Mouse (Mus musculus) thymus, postnatal 36 days (tissue): ENCODE results near the gene Chrd.

Source experiments
- DNase-seq, 2 experiments: peaks; one replicate each; pipeline ENCODE4 v3.0.0; 2022; ENCODE audit warnings: mixed read lengths in 2 of 2

Chrd gene

DNA sequence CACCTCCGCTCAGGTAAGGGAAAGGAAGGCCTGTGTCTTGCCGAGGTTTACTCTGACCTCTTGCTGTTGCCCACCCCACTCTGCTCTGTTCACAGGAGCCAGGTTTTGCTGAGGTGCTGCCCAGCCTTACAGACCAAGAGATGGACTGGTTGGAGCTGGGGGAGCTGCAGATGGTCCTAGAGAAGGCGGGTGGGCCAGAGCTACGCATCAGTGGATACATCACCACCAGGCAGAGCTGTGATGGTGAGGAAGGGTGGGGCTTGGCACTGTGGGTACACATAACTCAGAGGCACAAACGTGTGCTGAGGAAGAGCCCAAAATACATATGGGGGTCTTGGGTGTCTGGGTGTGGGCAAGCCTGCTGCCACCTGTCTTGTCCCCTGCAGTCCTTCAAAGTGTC is 2.7 kb downstream of the Chrd start:
- no peak for DNase-seq

DNA sequence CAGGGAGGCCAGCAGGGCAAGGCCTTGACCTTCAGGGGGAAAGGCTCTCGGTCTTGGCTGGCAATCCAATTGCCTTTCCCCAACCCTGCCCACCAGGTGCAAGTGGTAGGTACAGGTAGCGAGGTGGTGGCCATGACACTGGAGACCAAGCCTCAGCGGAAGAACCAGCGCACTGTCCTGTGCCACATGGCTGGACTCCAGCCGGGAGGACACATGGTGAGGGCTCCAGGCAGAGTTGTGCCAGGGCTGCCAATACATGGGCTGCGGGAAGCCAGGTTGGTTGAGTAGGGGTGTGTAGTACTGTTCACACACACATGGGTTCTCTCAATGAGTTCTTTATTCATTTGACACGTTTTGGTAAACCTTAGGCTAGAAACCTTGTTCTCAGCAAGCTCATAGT is 3.2 kb downstream of the Chrd start:
- no peak for DNase-seq

DNA sequence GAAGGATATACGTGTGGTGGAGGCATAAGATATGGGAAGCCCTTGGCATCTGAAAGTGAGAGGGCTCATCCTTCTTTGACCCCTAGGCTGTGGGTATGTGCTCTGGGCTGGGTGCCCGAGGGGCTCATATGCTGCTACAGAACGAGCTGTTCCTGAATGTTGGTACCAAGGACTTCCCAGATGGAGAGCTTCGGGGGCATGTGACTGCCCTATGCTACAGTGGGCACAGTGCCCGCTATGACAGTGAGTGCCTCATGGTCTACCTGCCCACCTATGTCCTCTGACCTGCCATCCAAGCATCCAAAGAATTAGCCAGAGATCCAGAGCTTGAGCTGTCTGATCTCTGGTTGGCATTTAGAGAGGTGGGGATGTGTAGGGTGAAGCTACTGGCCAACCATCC is 3.9 kb downstream of the Chrd start:
- no peak for DNase-seq

DNA sequence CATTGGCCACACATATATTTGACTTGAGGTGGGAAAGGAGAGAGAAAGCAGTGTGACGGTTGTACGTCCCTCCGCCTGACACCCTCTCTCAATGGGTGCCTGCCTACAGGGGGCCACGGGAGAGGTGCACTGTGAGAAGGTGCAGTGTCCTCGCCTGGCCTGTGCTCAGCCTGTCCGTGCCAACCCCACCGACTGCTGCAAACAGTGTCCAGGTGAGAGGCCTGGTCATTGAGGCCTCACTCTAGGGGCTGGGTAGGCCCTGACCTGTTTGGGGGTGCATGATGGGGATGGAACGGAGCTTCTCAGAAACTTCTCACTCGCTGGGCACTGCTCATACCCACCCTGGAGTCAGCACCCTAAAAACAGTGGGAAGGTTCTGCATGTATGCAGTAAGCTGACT is 6.9 kb downstream of the Chrd start:
- DNase-seq = no peak

DNA sequence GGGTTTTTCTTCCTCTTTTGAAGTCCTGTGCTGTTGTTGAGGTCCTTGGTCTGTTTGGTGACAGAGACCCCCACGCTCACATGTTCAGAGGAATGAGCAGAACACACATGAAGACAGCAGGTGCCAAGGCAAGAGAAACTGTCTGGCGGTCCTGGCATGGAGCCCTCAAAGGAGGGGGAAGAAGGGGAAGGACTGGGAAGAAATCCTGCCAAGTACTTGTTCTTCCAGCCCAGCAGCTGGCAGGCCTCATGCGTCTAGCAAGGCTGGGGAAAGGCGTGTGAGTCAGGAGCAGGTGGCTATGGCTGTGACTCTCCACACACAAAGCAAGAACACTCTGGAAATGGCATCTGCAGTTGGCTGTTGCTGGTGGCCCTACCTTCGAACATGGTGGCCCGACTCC is 13.7 kb downstream of the Chrd start:
- DNase-seq = no peak

DNA sequence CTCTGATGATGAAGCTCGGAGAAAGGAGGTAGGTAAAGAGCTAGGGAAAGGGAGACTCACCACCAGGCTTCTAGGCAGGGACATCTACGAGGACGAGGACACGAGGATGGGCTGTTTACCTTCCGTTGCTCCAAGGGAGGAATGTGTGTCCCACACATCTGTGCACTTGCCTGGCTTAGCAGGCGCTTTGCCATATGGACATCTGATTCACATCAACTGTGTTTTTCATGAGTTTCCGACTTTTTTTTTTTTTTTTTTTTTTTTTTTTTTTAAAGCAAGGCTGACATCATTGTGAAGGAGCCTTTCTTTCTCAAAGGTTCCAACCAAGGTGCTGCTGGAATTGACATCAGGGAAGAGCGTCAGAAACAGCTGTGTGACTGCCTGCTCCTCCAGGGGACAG is 17.6 kb downstream of the Chrd start:
- no peak for DNase-seq

DNA sequence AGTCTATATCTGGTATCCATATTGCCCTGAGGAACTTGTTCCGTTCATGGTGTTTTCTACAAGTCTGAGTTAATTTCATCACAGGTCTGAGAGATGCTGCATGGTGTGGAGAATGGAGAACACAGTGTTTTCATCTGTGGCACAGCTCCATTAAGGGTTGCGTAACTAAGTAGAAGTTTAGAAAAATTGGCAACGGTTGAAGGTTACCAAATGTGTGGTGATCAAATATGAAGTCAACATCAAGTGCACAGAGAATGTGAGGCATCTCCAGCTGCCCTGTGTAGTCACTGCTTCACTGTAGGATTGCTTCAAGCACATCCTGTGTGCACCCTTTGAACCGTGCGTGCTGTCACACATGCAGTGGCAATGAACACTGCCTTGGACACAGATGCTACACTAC is 23.1 kb downstream of the Chrd start:
- DNase-seq = no peak

DNA sequence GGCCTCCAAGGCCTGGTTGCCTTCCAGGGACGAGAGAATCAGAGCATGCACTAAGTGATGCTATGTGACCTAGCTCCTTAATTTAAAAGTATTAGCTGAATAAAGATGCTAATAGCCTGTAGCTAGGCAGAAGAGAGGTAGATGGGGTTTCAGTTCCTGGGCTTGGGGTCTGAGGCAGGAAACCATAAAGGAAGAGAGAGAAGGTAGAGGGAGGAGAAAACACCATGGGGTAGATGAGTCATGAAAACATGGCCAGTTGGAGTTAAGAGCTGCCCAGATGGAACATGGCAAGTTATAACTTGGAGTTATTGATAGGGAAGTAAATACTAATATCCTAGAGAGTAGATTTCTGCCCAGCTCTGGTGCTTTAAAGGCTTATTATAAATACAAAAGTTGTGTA is 24.5 kb downstream of the Chrd start:
- no peak for DNase-seq

DNA sequence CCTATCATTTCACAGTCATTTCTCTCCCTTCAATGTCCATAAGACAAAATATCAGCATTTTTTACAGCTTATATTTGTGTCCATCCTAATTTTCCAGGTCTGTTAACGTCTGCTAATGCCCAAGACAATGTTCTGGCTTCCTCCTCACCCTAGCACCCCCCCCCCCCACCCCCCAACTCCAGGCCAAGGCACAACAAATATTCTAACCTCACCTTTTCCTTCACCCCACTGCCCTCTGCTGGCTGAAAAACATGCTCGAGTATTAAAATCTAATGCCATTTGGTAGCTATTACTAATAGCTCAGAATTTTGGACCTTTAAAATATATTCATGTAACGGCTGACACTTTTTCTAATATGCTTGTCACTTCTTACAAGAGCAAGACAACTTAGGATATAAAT is 28.8 kb downstream of the Chrd start:
- peak in 1 of 2 experiments; percentile 13 for DNase-seq

DNA sequence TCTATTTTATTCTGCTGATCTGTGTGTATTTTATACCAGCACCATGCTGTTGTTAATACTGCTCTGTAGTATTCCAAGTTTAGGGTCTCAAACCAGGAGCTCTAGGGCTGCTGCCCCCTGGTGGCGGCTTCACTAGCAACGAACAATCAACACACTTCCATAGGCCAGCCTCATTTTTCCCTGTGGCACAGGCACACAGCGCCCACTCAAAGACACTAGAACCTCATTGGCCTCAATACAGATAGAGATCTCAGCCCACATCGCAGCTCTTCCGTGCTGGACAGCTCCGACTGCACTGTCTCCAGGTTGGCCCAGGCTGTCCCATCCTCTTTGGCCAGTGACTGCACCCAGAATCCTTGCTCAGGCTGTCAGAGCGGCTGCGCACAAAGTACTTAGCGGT is 32.3 kb downstream of the Chrd start:
- DNase-seq = peak; percentile 42 to 51

DNA sequence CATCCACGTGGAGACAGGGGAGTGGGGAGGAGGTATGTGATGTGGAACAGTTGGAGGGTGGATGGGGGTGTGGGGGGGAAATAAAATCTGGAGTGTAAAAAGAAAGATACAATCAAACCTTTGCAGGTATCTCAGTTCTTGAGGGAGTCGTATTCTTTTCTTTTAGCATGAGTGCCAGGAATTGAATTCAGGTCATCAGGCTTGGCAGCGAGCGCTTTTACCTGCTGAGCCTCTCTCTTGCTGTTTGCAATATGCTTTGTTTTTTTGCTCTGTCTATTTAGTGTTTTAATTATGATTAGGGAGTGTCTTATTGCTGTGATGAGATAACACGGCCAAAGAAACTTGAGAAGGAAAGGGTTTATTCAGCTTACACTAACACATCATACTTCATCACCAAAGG is 42.1 kb downstream of the Chrd start:
- DNase-seq = no peak

DNA sequence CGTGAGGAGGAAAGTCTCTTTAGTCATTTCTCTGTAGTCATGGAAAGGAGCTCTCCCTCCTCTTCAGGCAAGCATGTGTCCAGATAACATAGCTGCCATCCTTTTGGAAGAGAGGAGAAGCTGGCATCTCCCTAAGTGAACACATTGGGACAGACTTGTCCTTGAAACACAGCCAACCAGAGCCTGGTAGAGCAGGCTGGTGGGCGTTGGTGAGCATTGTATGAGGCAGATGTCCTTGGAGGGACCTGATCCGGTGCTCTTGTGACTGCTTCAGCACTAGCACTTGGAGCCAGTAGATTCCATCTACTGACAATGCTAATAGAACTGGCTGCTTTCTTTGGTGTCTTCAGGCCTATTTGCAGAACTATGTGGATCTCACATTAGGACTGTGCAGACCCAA is 46.9 kb downstream of the Chrd start:
- no peak for DNase-seq

DNA sequence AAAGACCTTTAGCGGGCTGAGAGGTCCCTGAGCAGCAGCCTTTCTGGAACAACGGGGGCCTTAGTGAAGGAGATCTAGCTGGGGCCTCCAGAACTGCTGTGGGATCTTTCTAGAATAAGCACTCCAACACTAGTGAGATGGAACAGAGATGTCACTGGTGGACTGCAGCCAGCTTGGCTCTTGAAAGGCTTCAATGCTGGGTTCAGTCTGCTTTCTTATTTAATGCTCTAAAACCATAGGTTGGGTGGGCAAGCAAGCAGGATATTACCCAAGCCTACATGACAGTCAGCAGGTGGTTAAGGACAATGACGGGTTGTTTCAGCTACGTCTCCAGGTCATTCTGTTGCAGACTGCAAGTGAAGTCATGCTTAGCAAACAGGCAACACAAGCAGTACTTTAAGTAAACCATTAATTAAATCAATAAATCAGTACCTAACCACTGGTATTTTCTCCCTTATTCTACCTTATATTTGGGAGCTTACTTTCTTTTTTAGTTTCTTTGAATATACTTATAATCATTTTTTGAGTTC is 48.2 kb downstream of the Chrd start:
- no peak for DNase-seq

DNA sequence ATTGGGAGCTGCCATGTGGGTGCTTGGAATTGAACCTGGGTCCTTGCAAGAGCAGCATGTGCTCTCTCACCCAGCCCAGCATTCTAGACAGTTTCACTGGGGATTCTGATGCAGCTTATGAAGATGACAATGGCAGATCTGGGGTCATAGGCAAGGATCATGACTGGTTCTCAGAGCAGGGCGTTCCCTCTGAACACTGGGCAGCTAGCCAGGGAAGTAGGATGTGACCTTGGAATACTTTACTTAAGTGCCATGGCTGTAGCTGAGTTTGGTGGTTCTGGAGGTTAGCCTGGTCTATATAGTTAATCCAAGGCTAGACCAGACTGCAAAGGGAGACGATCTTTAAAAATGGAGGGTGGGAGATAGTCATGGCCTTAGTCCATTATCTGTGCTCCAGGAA is 51.0 kb downstream of the Chrd start:
- no peak for DNase-seq

DNA sequence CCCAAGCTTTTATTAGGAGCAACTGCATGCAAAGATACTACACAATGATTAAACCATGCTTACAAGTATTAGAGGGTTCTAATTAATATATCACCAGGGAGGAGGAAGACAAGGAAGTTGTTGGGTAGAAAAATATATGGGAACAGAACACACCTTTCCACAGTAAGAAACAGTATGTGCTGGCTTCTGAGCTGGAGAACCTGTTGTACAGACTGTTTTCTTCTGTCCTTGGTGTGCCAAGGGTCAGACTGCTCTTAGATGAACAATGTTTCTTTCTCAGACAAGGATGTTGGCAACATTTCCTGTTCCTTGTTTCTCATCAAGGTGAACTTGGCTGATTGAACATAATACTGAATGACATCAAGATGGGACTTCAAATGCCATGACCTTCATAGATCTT is 51.8 kb downstream of the Chrd start:
- no peak for DNase-seq

DNA sequence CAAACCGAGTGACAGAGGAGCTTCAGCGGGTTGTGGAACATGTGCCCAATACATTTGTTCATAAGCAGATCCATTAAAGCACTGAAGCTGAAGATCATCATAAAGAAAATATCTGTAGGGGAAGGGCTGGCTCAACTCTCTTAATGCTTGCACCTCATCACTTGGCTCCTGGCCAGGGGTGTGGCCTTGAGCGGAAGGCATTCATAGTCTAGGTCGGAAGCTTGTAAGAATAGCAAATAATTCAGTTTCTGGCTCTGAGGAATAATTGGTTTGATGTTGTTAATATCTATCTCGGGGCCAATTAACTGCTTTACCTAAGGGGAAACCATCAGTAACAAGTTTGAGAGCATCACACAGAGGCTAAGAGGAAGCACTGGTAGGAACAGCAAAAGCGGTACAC is 53.6 kb downstream of the Chrd start:
- DNase-seq = no peak

DNA sequence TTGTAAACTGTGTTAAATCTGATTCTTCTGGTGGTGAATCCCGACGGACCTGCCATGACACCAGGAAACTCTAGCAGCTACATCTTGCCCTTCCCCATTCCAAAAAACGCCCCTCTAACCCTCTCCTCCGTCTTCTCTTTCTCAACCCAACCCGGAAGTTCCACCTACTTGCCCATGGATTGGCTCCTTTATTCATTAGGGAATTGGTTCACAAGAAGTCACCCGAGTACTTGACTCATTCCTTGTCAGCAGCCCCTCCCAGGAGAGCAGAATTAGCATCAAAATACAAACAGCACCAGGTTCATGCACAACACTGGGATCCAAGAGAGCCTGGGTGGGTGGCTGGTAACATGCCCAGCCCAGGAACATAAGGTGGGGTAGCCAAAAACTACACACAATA is 58.9 kb downstream of the Chrd start:
- DNase-seq = no peak
